Mouse (Mus musculus): ENCODE measurements around the gene Nhsl2. TPM values are rescaled to one million over a fixed set of nuclear protein-coding genes. Genes with fewer than 3 reads are reported as not detected.

The Nhsl2 gene
- polyA plus RNA-seq, 1 experiment = 10.9 TPM

DNA sequence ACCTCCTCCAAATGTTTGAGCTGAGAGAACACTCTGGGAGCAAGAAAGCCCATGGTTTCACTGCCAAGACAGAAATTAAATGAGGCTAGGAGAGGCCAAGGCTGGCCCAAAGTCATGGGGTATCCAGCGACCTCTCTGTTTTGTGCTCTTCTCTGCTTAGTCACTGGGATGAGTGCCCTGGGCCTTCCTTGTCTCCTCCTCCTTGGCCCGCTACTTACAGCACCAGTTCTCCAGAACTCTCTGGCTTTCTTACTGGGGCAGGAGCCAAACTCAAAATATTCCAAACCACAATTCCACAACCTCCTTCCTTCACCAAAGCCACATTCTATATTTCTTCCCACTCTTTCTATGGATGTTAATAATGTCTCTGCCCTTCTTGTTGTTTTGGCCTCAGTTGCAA, 147.5 kb downstream of the Nhsl2 start:
- WGBS = 78% methylated on average over 2 of the region's 2 CpGs
- no peak overlapping the region for H3K4me3 ChIP-seq (replicated peaks; ENCODE audit: control insufficient read depth, low read depth, low read length)
- TF ChIP-seq POLR2A (IDR thresholded peaks at IDR 0.05; ENCODE audit: borderline replicate concordance, control insufficient read depth, low read depth, low read length) = no peak
- TF ChIP-seq CTCF (IDR thresholded peaks at IDR 0.05; ENCODE audit: control insufficient read depth, insufficient read depth, low read length) = no peak
- no peaks in the 10 kb centered on the region for H3K4me1 ChIP-seq (ENCODE audit: control insufficient read depth, insufficient read depth, low read length)
- no peak overlapping the region for H3K27ac ChIP-seq (ENCODE audit: control insufficient read depth, insufficient read depth, low read depth, low read length, poor library complexity)

- H3K4me3 ChIP-seq (replicated peaks; ENCODE audit: control insufficient read depth, low read depth, low read length) = no peak overlapping the region
- no peak for TF ChIP-seq CTCF (IDR thresholded peaks at IDR 0.05; ENCODE audit: control insufficient read depth, insufficient read depth, low read length)
- no peak for TF ChIP-seq POLR2A (IDR thresholded peaks at IDR 0.05; ENCODE audit: borderline replicate concordance, control insufficient read depth, low read depth, low read length)
- no peaks in the 10 kb centered on the region for H3K4me1 ChIP-seq (ENCODE audit: control insufficient read depth, insufficient read depth, low read length)
- WGBS = 19% methylated on average over 20 of the region's 20 CpGs
- no peak overlapping the region for H3K27ac ChIP-seq (ENCODE audit: control insufficient read depth, insufficient read depth, low read depth, low read length, poor library complexity)
Observed at GRCm38 (mm10) chrX:102003632-102004315, 154.6 kb downstream of the Nhsl2 start.

GRCm38 (mm10) chrX:102004370-102004769, 155.2 kb downstream of the Nhsl2 start:
- TF ChIP-seq POLR2A (IDR thresholded peaks at IDR 0.05; ENCODE audit: borderline replicate concordance, control insufficient read depth, low read depth, low read length) (no peak), CTCF (IDR thresholded peaks at IDR 0.05; ENCODE audit: control insufficient read depth, insufficient read depth, low read length) (no peak)
- 22% methylated on average over 7 of the region's 7 CpGs for WGBS
- H3K27ac ChIP-seq (ENCODE audit: control insufficient read depth, insufficient read depth, low read depth, low read length, poor library complexity) = no peak overlapping the region
- no peaks in the 10 kb centered on the region for H3K4me1 ChIP-seq (ENCODE audit: control insufficient read depth, insufficient read depth, low read length)
- no peak overlapping the region for H3K4me3 ChIP-seq (replicated peaks; ENCODE audit: control insufficient read depth, low read depth, low read length)

DNA sequence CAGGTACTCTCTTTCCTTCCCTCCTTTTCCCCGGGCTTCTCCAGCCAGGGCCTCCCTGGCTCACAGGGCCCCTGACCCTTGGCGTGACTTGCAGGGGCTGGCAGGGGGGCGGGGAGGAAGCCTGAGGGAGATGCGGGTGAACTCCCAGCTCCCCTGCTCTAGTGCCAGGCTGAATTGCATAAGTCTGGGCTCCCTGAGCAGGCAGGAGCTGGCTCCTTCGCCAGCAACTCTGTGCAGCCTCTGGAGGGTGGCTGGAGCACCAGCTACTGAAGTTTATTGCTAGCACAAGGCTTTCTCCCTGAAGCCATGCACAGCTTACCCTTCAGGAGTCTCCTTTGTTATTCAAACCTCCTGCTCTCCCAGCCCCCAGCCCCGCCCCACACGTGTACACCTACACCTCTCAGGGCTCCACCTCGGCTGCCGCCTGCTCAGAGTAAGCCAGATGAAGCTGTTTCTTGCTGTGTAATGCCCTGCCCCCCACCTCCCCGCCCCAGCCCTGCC, 156.0 kb downstream of the Nhsl2 start:
- WGBS = 23% methylated on average over 10 of the region's 10 CpGs

DNA sequence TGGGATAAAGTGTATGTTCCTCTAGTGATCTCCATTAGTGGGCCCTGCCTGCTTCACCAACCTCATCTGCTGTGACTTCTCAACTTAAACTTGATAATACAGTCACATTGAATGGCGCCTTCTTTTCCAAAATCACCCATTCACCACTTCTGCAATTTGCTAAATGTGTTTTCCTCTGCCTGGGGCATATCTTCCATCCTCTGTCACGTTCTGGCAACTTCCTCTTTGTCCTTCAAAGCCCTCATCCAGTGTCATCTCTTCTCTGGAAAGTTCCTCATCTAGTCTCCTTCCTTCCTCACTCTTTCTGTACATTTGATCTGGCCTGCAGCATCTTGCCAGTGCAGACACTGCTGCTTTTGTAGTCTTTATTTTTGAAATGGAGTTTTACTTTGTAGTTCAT, 158.8 kb downstream of the Nhsl2 start:
- WGBS = 10% methylated on average over 2 of the region's 2 CpGs
- H3K4me1 ChIP-seq (ENCODE audit: control insufficient read depth, insufficient read depth, low read length) = no peaks in the 10 kb centered on the region
- H3K4me3 ChIP-seq (replicated peaks; ENCODE audit: control insufficient read depth, low read depth, low read length) = no peak overlapping the region
- TF ChIP-seq POLR2A (IDR thresholded peaks at IDR 0.05; ENCODE audit: borderline replicate concordance, control insufficient read depth, low read depth, low read length) (no peak), CTCF (IDR thresholded peaks at IDR 0.05; ENCODE audit: control insufficient read depth, insufficient read depth, low read length) (no peak)
- no peak overlapping the region for H3K27ac ChIP-seq (ENCODE audit: control insufficient read depth, insufficient read depth, low read depth, low read length, poor library complexity)

More for the DNA sequence above, 156.0 kb downstream of the Nhsl2 start:
- Histone ChIP-seq H3K27ac (ENCODE audit: control insufficient read depth, insufficient read depth, low read depth, low read length, poor library complexity) (no peak overlapping the region), H3K4me1 (ENCODE audit: control insufficient read depth, insufficient read depth, low read length) (no peaks in the 10 kb centered on the region), H3K4me3 (replicated peaks; ENCODE audit: control insufficient read depth, low read depth, low read length) (no peak overlapping the region)
- no peak for TF ChIP-seq POLR2A (IDR thresholded peaks at IDR 0.05; ENCODE audit: borderline replicate concordance, control insufficient read depth, low read depth, low read length)
- no peak for TF ChIP-seq CTCF (IDR thresholded peaks at IDR 0.05; ENCODE audit: control insufficient read depth, insufficient read depth, low read length)

GRCm38 (mm10) chrX:102017213-102017923, 168.2 kb downstream of the Nhsl2 start:
- H3K4me1 ChIP-seq (ENCODE audit: control insufficient read depth, insufficient read depth, low read length) = no peaks in the 10 kb centered on the region
- TF ChIP-seq CTCF (IDR thresholded peaks at IDR 0.05; ENCODE audit: control insufficient read depth, insufficient read depth, low read length) (no peak), POLR2A (IDR thresholded peaks at IDR 0.05; ENCODE audit: borderline replicate concordance, control insufficient read depth, low read depth, low read length) (no peak)
- no peak overlapping the region for H3K27ac ChIP-seq (ENCODE audit: control insufficient read depth, insufficient read depth, low read depth, low read length, poor library complexity)
- WGBS = 36% methylated on average over 9 of the region's 9 CpGs
- no peak overlapping the region for H3K4me3 ChIP-seq (replicated peaks; ENCODE audit: control insufficient read depth, low read depth, low read length)

GRCm38 (mm10) chrX:102018890-102019289, 169.7 kb downstream of the Nhsl2 start:
- TF ChIP-seq CTCF (IDR thresholded peaks at IDR 0.05; ENCODE audit: control insufficient read depth, insufficient read depth, low read length) (no peak), POLR2A (IDR thresholded peaks at IDR 0.05; ENCODE audit: borderline replicate concordance, control insufficient read depth, low read depth, low read length) (no peak)
- no peaks in the 10 kb centered on the region for H3K4me1 ChIP-seq (ENCODE audit: control insufficient read depth, insufficient read depth, low read length)
- H3K27ac ChIP-seq (ENCODE audit: control insufficient read depth, insufficient read depth, low read depth, low read length, poor library complexity) = no peak overlapping the region
- WGBS = 47% methylated on average over 3 of the region's 3 CpGs
- no peak overlapping the region for H3K4me3 ChIP-seq (replicated peaks; ENCODE audit: control insufficient read depth, low read depth, low read length)

DNA sequence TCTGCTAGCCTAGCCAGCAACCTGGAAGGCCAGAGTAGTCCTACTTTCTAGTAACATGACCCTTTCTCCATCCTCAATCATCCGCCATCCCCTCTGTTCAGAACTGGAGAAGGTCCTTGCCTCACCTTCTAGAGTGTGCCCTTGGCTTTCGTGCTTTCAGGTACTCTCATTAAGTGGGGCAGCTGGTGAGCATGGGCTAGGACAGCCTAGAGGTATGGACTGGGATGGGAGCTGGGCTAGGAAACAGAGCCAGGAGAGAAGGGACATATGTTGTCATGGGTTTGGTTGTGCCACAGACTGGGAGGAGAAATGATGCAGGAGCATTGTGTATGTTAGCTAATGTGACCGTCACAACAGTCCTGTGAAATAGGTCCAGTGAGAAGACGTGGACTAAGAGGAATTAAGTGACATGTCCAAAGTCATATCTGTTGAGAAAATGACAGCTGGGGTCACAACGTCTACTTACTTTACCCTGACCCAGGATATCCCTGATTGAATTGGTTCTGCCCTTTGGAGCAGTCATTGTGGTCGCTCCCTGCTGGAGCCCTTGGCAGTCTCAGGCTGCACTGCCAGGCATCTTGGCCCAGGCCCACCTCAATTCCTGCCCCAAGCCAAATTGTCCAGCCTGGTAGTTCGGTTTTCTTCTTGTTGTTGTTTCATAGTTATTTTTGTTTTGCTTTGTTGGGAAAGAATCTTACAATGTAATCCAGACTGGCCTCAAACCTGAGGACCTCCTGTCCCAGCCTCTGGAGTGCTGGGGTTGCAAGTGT, 170.5 kb downstream of the Nhsl2 start:
- TF ChIP-seq POLR2A (IDR thresholded peaks at IDR 0.05; ENCODE audit: borderline replicate concordance, control insufficient read depth, low read depth, low read length) (no peak), CTCF (IDR thresholded peaks at IDR 0.05; ENCODE audit: control insufficient read depth, insufficient read depth, low read length) (no peak)
- Histone ChIP-seq H3K27ac (ENCODE audit: control insufficient read depth, insufficient read depth, low read depth, low read length, poor library complexity) (no peak overlapping the region), H3K4me1 (ENCODE audit: control insufficient read depth, insufficient read depth, low read length) (no peaks in the 10 kb centered on the region), H3K4me3 (replicated peaks; ENCODE audit: control insufficient read depth, low read depth, low read length) (no peak overlapping the region)
- WGBS = 80% methylated on average over 7 of the region's 7 CpGs

Measured in bone marrow, adult 2 months (tissue).